Mouse (Mus musculus): ENCODE data around the gene Mvk. TPM values are rescaled to one million over a fixed set of nuclear protein-coding genes. Genes with fewer than 3 reads are reported as not detected.

The Mvk gene
- total RNA-seq (2021), result 10 to 100 TPM in 1 of 2 experiments, 1 to 10 TPM in 1; 9.1 to 13.8 TPM
- long read RNA-seq, experiment 1, transcript Mvk-201 (11 exons, 1,660 nt), result major isoform, 5 of 11 reads
- long read RNA-seq, experiment 1, partial matches to known transcripts, result 2 of 11 reads
- long read RNA-seq, experiment 1, other reads (novel, unspliced or antisense), result 3 of 11 reads
- long read RNA-seq, experiment 2, transcript Mvk-201 (11 exons, 1,660 nt), result major isoform, 6 of 9 reads
- long read RNA-seq, experiment 2, partial matches to known transcripts, result 1 of 9 reads
- long read RNA-seq, experiment 2, other reads (novel, unspliced or antisense), result 2 of 9 reads

DNA sequence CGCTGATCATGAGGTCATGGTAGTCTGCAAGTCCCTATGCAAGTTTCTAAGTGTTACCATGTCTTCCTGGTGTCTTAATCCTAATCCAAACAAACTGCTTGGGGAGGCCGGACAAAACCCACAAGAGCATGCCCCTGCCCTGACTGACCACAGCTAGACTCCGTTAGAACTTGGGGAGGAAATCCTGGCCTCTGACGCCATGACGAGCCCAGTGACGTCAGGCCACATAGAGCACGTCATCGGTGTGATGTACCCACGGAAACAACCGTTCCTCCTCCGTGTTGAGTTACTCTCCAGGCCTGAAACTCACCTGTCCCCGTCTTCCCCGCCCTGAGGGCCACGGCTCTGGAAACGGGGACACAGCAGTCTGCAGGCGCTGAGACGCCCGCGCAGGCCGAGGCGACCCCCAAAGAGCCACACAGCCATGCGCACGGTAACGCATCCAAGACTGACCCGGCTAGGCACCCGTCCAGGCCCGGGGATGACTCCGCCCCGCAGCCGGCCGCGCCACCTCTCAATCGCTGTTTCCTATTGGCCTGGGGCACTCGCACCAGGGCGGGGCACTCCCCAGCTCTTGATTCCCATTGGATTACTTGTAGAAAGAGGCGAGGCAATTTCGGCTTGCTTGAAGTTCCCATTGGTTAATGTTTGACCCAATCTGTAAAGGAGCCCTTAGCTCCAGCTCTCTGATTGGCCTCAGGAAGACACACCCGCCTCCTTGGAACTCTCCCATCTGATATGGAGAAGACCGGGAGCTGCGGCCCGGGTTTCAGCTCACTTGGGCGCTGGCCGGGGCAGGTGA, at the start of gene Mvk, which contains the start of gene Mmab:
Gene Mvk, plus strand, starts transcription at position 704 of the 802 bp plus-strand sequence.
Gene Mmab, minus strand, starts transcription at position 495 of the 802 bp plus-strand sequence.
- peak; percentile 97 for DNase-seq
- intact Hi-C loops (cut with DNase I; ENCODE audit: low total_unique reads), result no loop called here

DNA sequence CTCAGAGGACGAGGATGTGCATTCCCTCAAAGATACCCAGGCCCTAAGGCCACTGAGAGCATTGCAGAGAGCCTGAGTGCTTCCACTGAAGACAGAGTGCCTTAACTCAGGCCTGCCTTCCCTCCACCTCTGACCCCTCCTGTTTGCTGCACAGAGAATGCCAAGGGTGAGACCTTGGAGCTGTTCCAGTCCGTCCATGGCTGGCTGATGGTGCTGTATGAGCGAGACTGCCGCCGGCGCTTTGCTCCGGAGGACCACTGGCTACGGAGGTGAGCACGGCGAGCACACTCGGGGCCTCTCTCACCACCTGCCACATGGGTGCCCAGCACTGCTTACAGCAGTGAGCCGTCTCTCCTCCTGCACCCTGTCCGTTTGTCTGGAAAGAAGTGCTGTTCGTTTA, 37.5 kb upstream of the Mvk start:
- DNase-seq, result no peak

DNA sequence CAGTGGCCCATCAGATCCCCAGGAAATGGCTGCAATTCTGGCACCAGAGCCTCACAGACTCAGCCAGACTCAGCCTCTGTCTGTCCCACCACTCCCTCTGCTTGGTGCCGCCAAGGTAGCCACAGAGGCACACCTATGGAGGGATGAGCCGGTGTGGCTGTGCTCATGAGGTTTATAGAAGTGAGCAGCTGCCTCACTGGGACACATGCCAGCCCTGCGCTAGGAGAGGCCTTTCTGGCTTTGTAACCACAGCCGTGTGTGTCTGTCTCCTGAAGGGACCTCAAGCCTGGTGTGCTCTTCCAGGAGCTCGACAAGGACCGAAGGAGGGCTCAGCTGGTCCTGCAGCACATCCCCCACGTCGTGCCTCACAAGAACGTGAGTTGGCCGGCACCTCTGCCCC, 36.8 kb upstream of the Mvk start:
- intact Hi-C loops (cut with DNase I; ENCODE audit: low total_unique reads), result no loop called here
- no peak for DNase-seq

More for the DNA sequence above, 37.5 kb upstream of the Mvk start:
- intact Hi-C loops (cut with DNase I; ENCODE audit: low total_unique reads), result no loop called here

DNA sequence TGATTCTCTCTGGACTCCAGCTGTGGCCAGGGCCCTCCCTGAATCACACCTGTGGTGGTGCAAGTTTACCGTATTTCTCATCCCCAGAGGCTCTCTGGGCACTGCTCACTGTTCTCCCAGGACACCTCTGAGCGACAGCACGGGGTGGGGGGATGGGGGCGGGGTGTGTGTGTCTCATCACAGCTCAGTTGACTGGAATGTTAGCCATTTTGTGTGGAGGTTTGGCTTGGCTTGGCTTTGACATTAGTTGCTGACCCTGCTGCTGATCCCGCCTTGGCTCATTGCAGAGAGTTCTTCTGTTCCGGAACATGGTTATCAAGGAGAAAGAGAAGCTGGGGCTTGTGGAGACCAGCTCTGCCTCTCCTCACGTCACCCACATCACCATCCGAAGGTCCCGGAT, 36.3 kb upstream of the Mvk start:
- DNase-seq, result no peak
- intact Hi-C loops (cut with DNase I; ENCODE audit: low total_unique reads), result no loop called here

DNA sequence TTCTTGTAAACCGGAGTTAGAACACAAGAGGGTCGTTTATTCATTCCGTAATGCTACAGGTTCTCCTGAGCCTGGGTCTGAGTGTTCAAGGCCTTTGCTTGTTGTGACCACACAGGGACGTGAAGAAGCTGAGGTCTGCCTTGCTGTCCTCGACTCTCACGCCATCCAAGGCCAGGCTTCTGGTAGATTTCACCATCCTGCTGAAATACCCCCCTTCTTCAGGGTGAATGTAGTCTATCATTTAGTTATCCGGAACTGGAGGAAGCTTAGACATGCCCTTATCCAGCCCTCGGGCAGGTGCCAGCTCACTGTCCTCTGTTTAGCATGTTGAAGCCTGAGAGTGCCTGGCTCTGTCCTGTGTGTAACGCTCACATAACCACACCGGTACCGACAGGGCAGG, 35.2 kb upstream of the Mvk start:
- DNase-seq, result no peak
- intact Hi-C loops (cut with DNase I; ENCODE audit: low total_unique reads), result no loop called here

DNA sequence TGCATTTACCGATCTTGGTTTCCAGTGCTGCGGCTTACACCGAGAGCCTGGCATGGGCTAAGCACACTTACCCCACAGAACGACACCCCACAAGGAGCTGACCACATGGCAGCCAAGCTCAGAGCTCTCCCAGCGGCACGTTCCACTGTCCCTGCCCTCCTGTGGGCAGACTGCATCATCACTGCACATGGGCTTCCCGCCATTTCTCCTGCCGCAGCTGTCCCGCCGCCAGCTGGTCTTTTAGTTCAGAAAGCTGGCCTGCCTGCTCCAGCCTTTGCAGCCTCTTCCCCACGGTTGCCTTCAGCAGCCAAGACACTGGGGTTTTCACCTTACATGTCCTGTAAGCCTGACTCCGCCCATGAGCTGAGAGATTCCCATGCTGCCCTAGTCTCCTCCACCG, 33.6 kb upstream of the Mvk start:
- intact Hi-C loops (cut with DNase I; ENCODE audit: low total_unique reads), result no loop called here
- no peak for DNase-seq

DNA sequence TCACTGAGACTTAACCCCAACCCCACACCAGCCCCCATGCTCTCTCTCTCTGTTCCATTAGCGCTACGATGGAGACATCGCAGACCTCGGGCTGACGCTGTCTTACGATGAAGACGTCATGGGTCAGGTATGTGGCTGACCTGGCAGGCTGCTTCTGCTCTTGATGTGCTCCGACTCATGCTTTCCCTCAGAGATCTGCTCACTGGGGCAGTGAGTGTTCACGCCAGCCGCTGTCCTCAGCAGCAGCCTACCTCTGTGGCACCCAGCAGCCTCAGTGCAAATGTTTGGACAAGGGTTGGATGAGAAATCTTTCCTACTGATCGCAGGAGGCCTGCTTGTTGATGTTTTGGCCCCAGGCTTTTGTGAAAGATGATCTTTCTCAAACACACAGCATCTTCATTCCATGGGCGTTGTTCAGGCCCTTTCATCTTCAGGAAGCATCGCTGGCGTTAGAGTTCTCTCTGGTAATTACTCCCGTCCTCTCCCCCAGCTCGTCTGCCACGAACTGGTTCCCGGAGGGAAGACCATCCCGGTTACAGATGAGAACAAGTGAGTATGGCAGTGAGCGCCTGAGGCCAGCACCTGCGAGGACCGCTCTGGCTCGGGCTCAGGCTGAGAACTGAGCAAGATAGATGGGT, 31.6 kb upstream of the Mvk start:
- DNase-seq, result no peak
- intact Hi-C loops (cut with DNase I; ENCODE audit: low total_unique reads), result no loop called here

DNA sequence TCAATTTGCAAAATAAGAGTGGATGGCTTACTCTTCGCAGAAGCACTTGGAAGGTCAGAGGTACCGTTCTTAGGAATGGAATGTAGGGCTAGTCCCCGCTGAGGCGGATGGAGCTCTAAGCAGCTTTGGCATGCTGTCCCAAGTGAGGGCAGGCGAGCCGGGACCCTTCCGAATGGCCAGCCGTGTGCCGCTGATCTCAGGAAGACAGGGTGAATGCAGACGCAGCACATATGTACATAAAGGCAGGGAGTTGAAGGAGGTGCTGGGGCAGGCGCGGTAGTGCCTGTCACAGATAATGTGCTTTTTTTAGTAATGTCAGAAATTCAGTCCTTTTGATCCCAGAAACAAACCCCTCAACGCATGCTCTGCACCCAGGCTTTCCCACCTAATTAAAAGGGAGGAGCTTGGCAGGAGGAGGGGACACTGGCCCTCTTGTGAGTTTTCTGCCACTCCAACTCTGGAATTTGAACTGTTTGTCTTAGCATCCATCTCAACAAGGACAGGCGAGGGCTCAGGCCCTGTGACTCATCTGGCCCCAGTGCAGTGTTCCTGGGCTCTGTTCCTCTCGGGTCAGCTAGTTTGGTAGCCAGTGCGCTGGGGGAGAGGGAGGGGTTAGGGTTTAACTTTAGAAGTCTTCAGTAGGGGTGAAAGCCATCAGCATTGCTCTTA, 30.9 kb upstream of the Mvk start:
- intact Hi-C loops (cut with DNase I; ENCODE audit: low total_unique reads), result no loop called here
- DNase-seq, result no peak

DNA sequence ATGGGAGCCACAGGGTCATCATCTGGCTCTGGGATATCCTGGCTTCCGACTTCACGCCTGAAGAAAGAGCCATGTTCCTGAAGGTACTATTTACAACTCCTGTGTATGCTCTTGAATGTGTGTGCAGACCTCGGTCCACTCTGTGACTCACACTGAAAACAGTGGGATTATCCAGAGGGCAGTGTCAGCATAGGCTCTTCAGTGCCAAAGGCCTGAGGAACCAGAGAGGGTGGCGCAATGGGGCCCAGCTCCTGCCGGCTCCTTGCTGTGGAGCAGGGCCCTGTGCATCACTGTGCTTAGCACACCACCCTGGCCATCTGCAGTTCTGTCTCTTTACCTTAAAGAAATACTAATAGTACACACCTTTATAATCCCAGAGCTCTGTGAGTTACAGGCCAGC, 28.5 kb upstream of the Mvk start:
- no peak for DNase-seq
- intact Hi-C loops (cut with DNase I; ENCODE audit: low total_unique reads), result no loop called here

DNA sequence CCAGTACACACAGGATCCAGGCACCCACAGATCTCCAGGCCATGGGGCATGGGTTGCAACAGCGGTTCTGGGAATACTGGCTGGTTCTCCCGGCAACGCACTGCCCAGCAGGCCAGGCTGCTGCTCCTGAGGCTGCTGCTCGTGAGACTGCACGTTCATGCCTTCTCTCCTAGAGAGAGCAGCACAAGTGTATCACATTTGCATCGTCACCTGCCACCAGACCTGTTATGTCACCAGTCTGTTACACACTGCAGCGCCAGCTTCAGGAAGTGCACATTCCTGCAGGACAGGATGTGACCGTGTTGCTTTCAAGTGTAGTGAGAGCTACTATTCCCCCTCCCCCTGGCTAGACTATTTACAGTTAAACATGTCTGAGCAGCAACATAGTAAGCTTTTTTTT, 27.2 kb upstream of the Mvk start:
- intact Hi-C loops (cut with DNase I; ENCODE audit: low total_unique reads), result no loop called here
- no peak for DNase-seq

DNA sequence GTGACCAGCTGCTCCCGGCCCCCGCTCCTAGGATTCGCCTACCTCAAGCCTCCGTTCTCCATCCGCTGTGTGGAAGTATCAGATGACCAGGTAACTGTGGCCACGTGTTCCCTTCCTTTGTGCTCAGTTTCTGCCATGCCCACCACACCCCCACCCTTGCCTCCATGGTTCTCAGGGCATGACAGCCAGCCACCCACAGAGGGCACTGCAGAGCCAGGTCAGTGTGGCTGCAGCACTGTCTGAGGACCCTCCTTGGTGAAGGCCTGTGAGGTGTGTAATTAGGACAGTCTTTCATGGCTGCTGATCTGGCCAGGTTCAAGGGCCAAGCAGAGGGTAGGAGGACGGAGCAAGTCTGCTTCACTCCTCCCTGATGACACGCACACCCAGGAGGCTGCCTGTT, 25.5 kb upstream of the Mvk start:
- intact Hi-C loops (cut with DNase I; ENCODE audit: low total_unique reads), result no loop called here
- no peak for DNase-seq

DNA sequence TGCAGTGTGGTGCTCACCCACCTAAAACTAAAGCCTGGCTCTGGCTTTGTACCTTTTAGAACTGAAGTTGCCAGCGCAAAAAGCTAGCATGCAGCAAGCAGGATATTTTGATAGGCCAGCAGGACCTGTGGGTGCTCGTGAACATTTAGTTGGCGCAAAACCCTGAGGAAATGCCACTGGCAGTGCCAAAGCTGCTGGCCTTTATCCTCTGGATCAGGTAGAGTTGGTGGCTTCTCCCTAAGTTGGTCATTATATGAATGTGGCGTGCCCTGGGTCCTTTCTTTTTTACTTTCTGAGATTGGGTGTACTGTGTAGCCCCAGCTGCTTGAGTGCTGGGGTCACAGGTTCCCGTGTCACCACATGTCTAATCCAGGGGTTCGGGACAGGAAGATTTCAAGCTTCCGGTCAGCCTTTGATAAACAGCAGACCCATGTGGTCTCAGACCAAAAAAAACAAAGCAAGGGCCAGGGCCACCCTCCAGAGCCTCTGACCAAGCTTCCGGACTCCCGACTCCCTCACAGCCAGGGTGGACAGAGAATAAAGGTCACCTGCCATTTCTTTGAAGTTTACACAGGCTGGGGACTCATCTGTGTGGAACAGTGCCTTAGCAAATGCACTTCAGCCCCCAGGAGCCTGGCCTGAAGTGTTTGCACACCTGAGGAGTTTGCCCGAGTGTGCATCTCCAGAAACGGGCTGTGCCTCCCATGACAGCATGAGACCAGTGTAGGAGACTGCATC, 22.3 kb upstream of the Mvk start:
- DNase-seq, result no peak
- intact Hi-C loops (cut with DNase I; ENCODE audit: low total_unique reads), result no loop called here

DNA sequence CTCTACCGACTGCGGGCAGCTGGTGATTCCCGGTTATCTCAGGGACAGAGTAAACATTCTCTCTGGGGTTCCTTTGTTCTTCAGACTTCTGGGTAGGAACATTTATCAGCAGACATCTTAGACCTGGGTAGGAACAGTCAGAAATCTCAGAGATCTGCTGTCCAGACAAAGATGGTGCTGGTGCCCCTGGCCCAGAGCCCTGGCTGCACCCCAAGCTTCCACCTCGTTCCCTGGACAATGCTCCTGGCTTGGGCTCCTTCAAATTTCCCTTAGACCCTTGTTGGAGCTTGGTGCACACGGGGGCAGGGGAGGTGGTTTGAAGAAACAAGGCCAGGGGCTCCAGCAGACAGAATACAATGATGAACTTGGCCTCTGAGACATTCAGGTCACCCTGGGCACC, 21.5 kb upstream of the Mvk start:
- intact Hi-C loops (cut with DNase I; ENCODE audit: low total_unique reads), result no loop called here

DNA sequence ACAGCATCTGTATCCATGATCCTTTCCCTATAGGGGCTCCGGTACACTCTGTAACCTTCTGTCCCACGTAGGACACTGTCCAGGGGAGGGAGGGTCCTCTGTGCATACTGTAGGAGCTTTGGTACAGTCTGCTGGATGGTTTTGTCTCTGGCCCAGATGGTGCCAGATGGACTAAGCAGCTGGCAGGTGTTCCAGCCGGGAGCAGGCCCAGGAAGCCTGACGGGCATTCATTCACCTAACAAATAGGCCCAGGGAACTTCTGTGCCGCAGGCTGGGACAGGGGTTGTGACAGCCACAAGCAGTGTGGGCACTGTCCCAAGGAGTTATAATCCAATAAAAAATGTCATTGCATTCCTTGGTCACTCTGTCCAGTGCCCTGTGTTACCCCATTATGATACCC, 20.1 kb upstream of the Mvk start:
- intact Hi-C loops (cut with DNase I; ENCODE audit: low total_unique reads), result no loop called here
- no peak for DNase-seq

More for the DNA sequence above, 21.5 kb upstream of the Mvk start:
- DNase-seq, result no peak

DNA sequence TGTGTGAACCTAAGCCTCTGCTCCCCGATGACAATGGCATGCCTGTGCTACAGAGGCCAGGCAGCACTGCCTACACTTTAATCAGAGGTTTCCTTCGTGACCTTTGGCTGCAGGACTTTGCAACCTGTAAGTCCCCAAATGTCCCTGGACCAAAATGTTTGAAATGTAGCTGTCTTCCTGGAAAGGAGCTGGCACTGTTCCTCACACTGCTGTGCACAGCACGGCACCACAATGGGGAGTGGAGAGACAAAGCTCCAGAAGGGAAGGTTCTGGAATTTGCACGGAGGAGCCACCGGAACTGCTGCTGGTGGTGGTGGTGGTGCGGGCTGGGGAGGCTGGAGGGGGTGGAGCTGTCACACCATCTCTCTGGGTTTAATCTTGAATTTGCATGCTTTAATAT, 17.3 kb upstream of the Mvk start:
- no peak for DNase-seq

DNA sequence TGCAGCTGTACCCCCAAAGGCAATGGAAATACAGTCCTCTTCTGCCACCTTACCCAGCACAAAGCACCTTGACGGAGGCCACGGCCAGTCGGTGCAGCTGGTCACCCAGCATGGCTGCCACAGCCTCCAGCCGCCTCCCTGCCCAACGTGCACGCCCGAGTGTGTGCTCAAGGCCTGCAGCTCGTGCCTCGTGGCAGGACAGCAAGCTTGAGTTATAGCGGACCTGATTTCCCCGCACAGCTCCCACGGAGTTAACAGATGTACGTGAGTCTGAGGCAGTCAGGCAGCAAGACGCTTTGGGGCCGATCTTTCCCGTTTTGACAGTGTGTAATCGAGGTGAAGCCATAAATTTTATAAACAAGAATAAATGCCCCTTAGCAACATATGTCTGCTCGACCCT, 15.4 kb upstream of the Mvk start:
- no peak for DNase-seq

More for the DNA sequence above, 17.3 kb upstream of the Mvk start:
- intact Hi-C loops (cut with DNase I; ENCODE audit: low total_unique reads), result no loop called here

DNA sequence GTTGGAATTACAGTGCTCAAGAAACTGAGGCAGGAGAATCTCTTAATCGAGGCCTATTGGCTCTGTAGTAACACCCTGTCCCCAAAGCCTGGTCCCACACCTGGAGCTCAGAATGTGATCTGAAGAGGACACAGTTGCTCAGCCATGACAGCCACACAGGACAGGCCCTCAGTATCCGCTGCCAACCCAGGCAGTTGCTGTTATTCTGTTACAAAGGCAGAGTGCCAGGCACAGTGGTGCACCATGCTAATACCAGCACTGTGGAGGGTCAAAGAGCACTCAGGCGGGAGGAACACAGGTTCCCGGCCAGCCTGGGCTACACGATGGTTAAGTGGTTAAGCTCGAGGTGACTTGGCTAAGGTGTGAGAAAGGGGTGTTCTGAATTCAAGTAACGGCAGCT, 14.3 kb upstream of the Mvk start:
- intact Hi-C loops (cut with DNase I; ENCODE audit: low total_unique reads), result no loop called here
- no peak for DNase-seq

More for the DNA sequence above, 15.4 kb upstream of the Mvk start:
- intact Hi-C loops (cut with DNase I; ENCODE audit: low total_unique reads), result no loop called here

DNA sequence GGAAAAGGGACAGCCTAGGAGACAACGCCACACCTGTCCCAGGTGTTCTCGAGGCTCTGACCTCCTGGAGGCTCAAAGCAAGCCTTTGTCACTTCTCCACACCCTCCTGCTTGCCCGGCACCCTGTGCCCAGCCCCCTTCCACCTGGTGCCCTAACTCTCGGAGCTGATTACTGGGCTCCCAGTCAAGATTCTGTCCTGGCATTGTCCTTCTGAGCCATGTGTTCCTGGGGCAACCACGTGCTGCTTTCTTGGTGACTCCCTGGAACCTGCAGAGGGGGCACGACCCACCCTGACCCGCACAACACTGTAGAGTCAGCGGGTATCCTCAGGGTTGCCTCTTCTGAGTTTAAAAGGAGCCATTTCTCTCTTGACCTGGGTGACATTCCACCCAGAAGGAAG, 9.7 kb upstream of the Mvk start:
- no peak for DNase-seq
- intact Hi-C loops (cut with DNase I; ENCODE audit: low total_unique reads), result no loop called here

DNA sequence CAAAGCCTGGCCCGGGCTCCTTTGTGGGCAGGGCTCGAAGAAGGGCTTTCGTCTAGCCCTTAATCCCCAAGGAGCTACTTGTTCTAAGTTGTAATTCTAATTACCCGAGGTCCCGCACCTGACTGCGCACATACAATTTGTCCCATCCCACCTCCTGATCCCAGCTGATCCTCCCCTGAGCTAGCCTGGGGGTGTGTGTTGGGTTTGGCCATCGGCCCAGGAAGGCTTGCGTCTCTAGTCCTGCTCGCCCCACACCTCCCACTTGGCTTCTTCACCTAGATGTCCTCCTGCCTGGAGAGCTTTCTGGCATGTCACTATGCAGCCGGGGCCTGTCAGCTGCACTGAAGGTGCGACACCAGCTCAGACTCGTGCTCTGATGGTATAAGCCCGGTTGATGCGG, 8.5 kb upstream of the Mvk start:
- DNase-seq, result no peak
- intact Hi-C loops (cut with DNase I; ENCODE audit: low total_unique reads), result no loop called here

DNA sequence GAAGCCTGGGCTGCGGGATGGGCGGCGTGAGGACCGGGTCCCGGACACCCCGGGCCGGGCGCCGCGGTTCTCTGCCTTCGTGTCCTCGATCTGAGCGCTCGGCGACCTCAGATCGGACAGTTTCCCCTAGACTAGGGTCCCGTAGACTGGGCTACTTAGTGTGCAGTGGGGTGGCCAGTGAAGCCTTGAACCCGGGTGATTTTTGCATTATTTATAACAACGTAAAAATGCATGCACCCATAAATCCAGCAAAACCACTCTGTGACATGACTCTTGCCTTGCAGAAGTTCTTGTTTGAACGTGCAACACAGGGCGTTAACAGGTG, 261 bp downstream of the Mvk start:
- intact Hi-C loops (cut with DNase I; ENCODE audit: low total_unique reads), result no loop called here
- no peak for DNase-seq
